In the genomic region with DNA sequence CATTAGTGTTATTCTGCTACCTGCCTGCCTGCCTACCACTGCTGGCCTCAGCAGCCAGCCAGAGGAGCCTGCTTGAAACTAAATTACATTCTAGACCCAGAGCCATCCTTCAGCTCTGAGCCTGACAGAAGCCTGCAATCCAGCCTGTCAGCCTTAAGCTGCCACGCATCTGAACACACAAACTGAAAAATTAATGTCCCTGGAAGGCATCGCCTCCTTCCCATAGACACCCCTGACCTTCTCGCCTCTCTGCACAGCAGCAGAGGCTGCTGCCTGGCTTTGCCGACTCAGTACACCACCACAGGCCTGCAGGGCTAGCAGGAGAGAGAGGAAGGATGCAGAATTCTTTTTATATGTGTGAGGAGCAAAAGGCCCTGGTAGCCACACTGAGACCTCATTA, we compare ENCODE assay signal across 24 mouse cellular contexts.
DNase-seq lines count a peak whose midpoint lies in the region; ATAC-seq and TF ChIP-seq lines count a peak whose summit lies in the region.
"Had no signal": no experiment of that assay in that cellular context is flagged by ENCODE, and none has a peak within 500 bp of the region (broad histone marks: within the 10 kb centered on the region; RNA-seq: fewer than 3 reads in every experiment).

No protein-coding gene starts in this region.

- intact Hi-C loops in left cerebral cortex, adult 2 months (cut with DNase I) = no loop called here

- peak; percentile 35; the same call in 1 of the 2 replicates for ATAC-seq in hindbrain, embryonic 12.5 days (ENCODE audit: low FRiP score)
- no peak for ATAC-seq in hindbrain, embryonic 11.5 days (ENCODE audit: low FRiP score)
- ATAC-seq in midbrain, embryonic 11.5 days (ENCODE audit: low FRiP score) = no peak
- 0 out of 2 replicates have a peak, but pooled peaks have one; percentile 48 for ATAC-seq in midbrain, embryonic 15.5 days (replicated peaks)

- H3K27me3 ChIP-seq in hindbrain, embryonic 12.5 days = no peaks in the 10 kb centered on the region
- H3K27me3 ChIP-seq in hindbrain, embryonic 11.5 days (ENCODE audit: control insufficient read depth, insufficient read depth, low read length) = no peaks in the 10 kb centered on the region
- H3K27me3 ChIP-seq in midbrain, embryonic 11.5 days (ENCODE audit: control insufficient read depth, insufficient read depth, low read length) = no peaks in the 10 kb centered on the region
- no peaks in the 10 kb centered on the region for H3K27me3 ChIP-seq in midbrain, embryonic 10.5 days (ENCODE audit: low read depth, poor library complexity, severe bottlenecking)
- H3K27me3 ChIP-seq in midbrain, embryonic 15.5 days (replicated peaks) = no peaks in the 10 kb centered on the region
- H3K27me3 ChIP-seq: embryonic facial prominence, embryonic 13.5 days; forebrain, embryonic 12.5 days; liver, embryonic 15.5 days; megakaryocyte, embryonic 14.5 days; neural tube, embryonic 12.5 days had no signal

- no peaks in the 10 kb centered on the region for H3K4me1 ChIP-seq in hindbrain, embryonic 12.5 days
- no peaks in the 10 kb centered on the region for H3K4me1 ChIP-seq in hindbrain, embryonic 11.5 days (replicated peaks; ENCODE audit: control insufficient read depth, insufficient read depth, low read length)
- no peaks in the 10 kb centered on the region for H3K4me1 ChIP-seq in midbrain, embryonic 11.5 days (ENCODE audit: control insufficient read depth, insufficient read depth, low read length)
- H3K4me1 ChIP-seq in midbrain, embryonic 10.5 days = no peaks in the 10 kb centered on the region
- peaks cover 6% of the 10 kb centered on the region; the same call in 1 of the 2 replicates for H3K4me1 ChIP-seq in midbrain, embryonic 15.5 days
- H3K4me1 ChIP-seq: embryonic facial prominence, embryonic 13.5 days; forebrain, embryonic 12.5 days; limb, embryonic 10.5 days; liver, embryonic 15.5 days; megakaryocyte, embryonic 14.5 days; neural tube, embryonic 12.5 days had no signal

- no peak for TF ChIP-seq CTCF in left cerebral cortex, adult 2 months (IDR thresholded peaks at IDR 0.05)

- DNase-seq in hindbrain, embryonic 11.5 days (ENCODE audit: low spot score) = no peak
- DNase-seq in midbrain, embryonic 11.5 days (ENCODE audit: low spot score, missing footprints) = peak; percentile 37
- no peak for DNase-seq in midbrain, embryonic 10.5 days (ENCODE audit: low spot score)
- no peak for DNase-seq in left cerebral cortex, adult 2 months (ENCODE audit: extremely low spot score in 1 of 2, low spot score in 2 of 2)
- no peak for DNase-seq in Muller cell, postnatal 12 days (ENCODE audit: inconsistent ontology term)
- no peak for DNase-seq in gastrocnemius, adult 18-20 months (ENCODE audit: low spot score)
- DNase-seq: adrenal gland, postnatal 14 days; cerebellum, adult 8-10 months; cerebellum, postnatal 36 days; embryo, embryonic 11 days; gastrocnemius, adult 2 months; kidney, adult 18-20 months; kidney, postnatal 10 days; liver; lung, postnatal 14 days had no signal

- H3K27ac ChIP-seq in hindbrain, embryonic 12.5 days = peak overlapping the region; percentile 32; the same call in 1 of the 2 replicates
- H3K27ac ChIP-seq in hindbrain, embryonic 11.5 days (ENCODE audit: low read depth, low read length) = no peak overlapping the region
- H3K27ac ChIP-seq in midbrain, embryonic 11.5 days (ENCODE audit: low read depth, low read length) = no peak overlapping the region
- H3K27ac ChIP-seq in midbrain, embryonic 10.5 days (replicated peaks) = no peak overlapping the region
- H3K27ac ChIP-seq in midbrain, embryonic 15.5 days = peak overlapping the region; percentile 23
- no peak overlapping the region for H3K27ac ChIP-seq in left cerebral cortex, adult 2 months
- H3K27ac ChIP-seq: embryonic facial prominence, embryonic 13.5 days; forebrain, embryonic 12.5 days; gastrocnemius, adult 2 months; limb, embryonic 10.5 days; liver, embryonic 15.5 days; neural tube, embryonic 12.5 days had no signal

- H3K9ac ChIP-seq in hindbrain, embryonic 12.5 days = no peak overlapping the region
- no peak overlapping the region for H3K9ac ChIP-seq in hindbrain, embryonic 11.5 days (ENCODE audit: low read depth, low read length)
- H3K9ac ChIP-seq in midbrain, embryonic 11.5 days (ENCODE audit: low read length) = no peak overlapping the region
- H3K9ac ChIP-seq in midbrain, embryonic 15.5 days = no peak overlapping the region
- H3K9ac ChIP-seq: embryonic facial prominence, embryonic 13.5 days; forebrain, embryonic 12.5 days; liver, embryonic 15.5 days; neural tube, embryonic 12.5 days had no signal

- no peak overlapping the region for H3K4me2 ChIP-seq in hindbrain, embryonic 12.5 days (replicated peaks)
- H3K4me2 ChIP-seq in hindbrain, embryonic 11.5 days (replicated peaks; ENCODE audit: low read depth, low read length) = no peak overlapping the region
- H3K4me2 ChIP-seq in midbrain, embryonic 11.5 days = no peak overlapping the region
- no peak overlapping the region for H3K4me2 ChIP-seq in midbrain, embryonic 15.5 days
- H3K4me2 ChIP-seq: embryonic facial prominence, embryonic 13.5 days; forebrain, embryonic 12.5 days; liver, embryonic 15.5 days; neural tube, embryonic 12.5 days had no signal

- H3K36me3 ChIP-seq in hindbrain, embryonic 12.5 days = no peaks in the 10 kb centered on the region
- no peaks in the 10 kb centered on the region for H3K36me3 ChIP-seq in hindbrain, embryonic 11.5 days (ENCODE audit: control insufficient read depth, insufficient read depth, low read length)
- H3K36me3 ChIP-seq in midbrain, embryonic 11.5 days (ENCODE audit: control insufficient read depth, insufficient read depth, low read length) = no peaks in the 10 kb centered on the region
- H3K36me3 ChIP-seq in midbrain, embryonic 10.5 days = no peaks in the 10 kb centered on the region
- H3K36me3 ChIP-seq in midbrain, embryonic 15.5 days (replicated peaks) = no peaks in the 10 kb centered on the region
- H3K36me3 ChIP-seq: embryonic facial prominence, embryonic 13.5 days; forebrain, embryonic 12.5 days; limb, embryonic 10.5 days; liver, embryonic 15.5 days; neural tube, embryonic 12.5 days had no signal

- H3K4me3 ChIP-seq in hindbrain, embryonic 12.5 days = no peak overlapping the region
- H3K4me3 ChIP-seq in hindbrain, embryonic 11.5 days (ENCODE audit: low read depth, low read length) = no peak overlapping the region
- no peak overlapping the region for H3K4me3 ChIP-seq in midbrain, embryonic 11.5 days (ENCODE audit: low read depth, low read length)
- H3K4me3 ChIP-seq in midbrain, embryonic 10.5 days = no peak overlapping the region
- H3K4me3 ChIP-seq in midbrain, embryonic 15.5 days = no peak overlapping the region
- H3K4me3 ChIP-seq in left cerebral cortex, adult 2 months = no peak overlapping the region
- H3K4me3 ChIP-seq: embryonic facial prominence, embryonic 13.5 days; erythroblast, embryonic 14.5 days; forebrain, embryonic 12.5 days; gastrocnemius, adult 2 months; limb, embryonic 10.5 days; liver, embryonic 15.5 days; megakaryocyte, embryonic 14.5 days; neural tube, embryonic 12.5 days had no signal

- 58% methylated on average over 4 of the region's 4 CpGs for WGBS in hindbrain, embryonic 12.5 days
- WGBS in hindbrain, embryonic 11.5 days = 63% methylated on average over 4 of the region's 4 CpGs
- whole genome bisulfite sequencing in midbrain, embryonic 11.5 days = 76% methylated on average over 4 of the region's 4 CpGs
- 84% methylated on average over 4 of the region's 4 CpGs for WGBS in midbrain, embryonic 10.5 days
- 70% methylated on average over 4 of the region's 4 CpGs for WGBS in midbrain, embryonic 15.5 days

- no peaks in the 10 kb centered on the region for H3K9me3 ChIP-seq in hindbrain, embryonic 12.5 days (replicated peaks)
- no peaks in the 10 kb centered on the region for H3K9me3 ChIP-seq in hindbrain, embryonic 11.5 days (ENCODE audit: control insufficient read depth, low read length)
- H3K9me3 ChIP-seq in midbrain, embryonic 11.5 days (ENCODE audit: control insufficient read depth, low read length) = no peaks in the 10 kb centered on the region
- H3K9me3 ChIP-seq in midbrain, embryonic 10.5 days (replicated peaks) = no peaks in the 10 kb centered on the region
- H3K9me3 ChIP-seq in midbrain, embryonic 15.5 days = no peaks in the 10 kb centered on the region
- H3K9me3 ChIP-seq: embryonic facial prominence, embryonic 13.5 days; forebrain, embryonic 12.5 days; limb, embryonic 10.5 days; liver, embryonic 15.5 days; neural tube, embryonic 12.5 days had no signal

Comparison
In these comparisons a context has a peak if more than half of its experiments do, and no peak if none do; other contexts are left out.
1. ATAC-seq: peak in hindbrain, embryonic 12.5 days (single experiment) and midbrain, embryonic 15.5 days (single experiment); none in hindbrain, embryonic 11.5 days (single experiment) and midbrain, embryonic 11.5 days (single experiment).
2. H3K27ac ChIP-seq: peak in hindbrain, embryonic 12.5 days (single experiment) and midbrain, embryonic 15.5 days (single experiment); none in hindbrain, embryonic 11.5 days (single experiment), midbrain, embryonic 11.5 days (single experiment), midbrain, embryonic 10.5 days (single experiment) and left cerebral cortex, adult 2 months (single experiment).